Mouse (Mus musculus): ENCODE data around the gene Il17a. TPM values are rescaled to one million over a fixed set of nuclear protein-coding genes. Genes with fewer than 3 reads are reported as not detected.

Gene Il17a
- total RNA-seq (2014; fragmentation: Nextera tagmentation) (not detected in 2 replicates), total RNA-seq (2017) (not detected in 2 replicates), polyA plus RNA-seq (2012) (not detected in 2 replicates)

GRCm38 (mm10) chr1:20730903-20731302 is at the start of gene Il17a:
Gene Il17a (plus strand): TSS chr1:20730905.
- Histone ChIP-seq H3K27me3 (ENCODE audit: insufficient read depth, low read length) (peaks cover 5% of the 10 kb centered on the region), H3K36me3 (replicated peaks) (no peaks in the 10 kb centered on the region), H3K4me1 (ENCODE audit: insufficient read depth, low read depth, low read length) (no peaks in the 10 kb centered on the region), H3K9me3 (replicated peaks) (no peaks in the 10 kb centered on the region), H3K4me3 (ENCODE audit: low read depth, low read length) (no peak within 1 kb of the TSS)
- TF ChIP-seq GATA1 (IDR thresholded peaks at IDR 0.05; ENCODE audit: borderline replicate concordance, low read length) (no peak), POLR2AphosphoS5 (IDR thresholded peaks at IDR 0.05; ENCODE audit: insufficient replicate concordance, low read depth, low read length) (no peak), TAL1 (conservative IDR thresholded peaks at IDR 0.05; ENCODE audit: low read depth, low read length) (no peak), CTCF (IDR thresholded peaks at IDR 0.05; ENCODE audit: low read depth, low read length) (no peak), GATA2 (IDR thresholded peaks at IDR 0.05; ENCODE audit: borderline replicate concordance, low read depth, low read length) (no peak)
- DNase-seq (ENCODE audit: low spot score) = no peak
- no peak for ATAC-seq (ENCODE audit: extremely low read depth, insufficient number of reproducible peaks, low FRiP score, poor library complexity, severe bottlenecking)

GRCm38 (mm10) chr1:20682849-20683248 is 47.9 kb upstream of the Il17a start:
- TF ChIP-seq GATA2 (IDR thresholded peaks at IDR 0.05; ENCODE audit: borderline replicate concordance, low read depth, low read length) = no peak
- TF ChIP-seq GATA1 (IDR thresholded peaks at IDR 0.05; ENCODE audit: borderline replicate concordance, low read length) = no peak
- TF ChIP-seq POLR2AphosphoS5 (IDR thresholded peaks at IDR 0.05; ENCODE audit: insufficient replicate concordance, low read depth, low read length) = no peak
- DNase-seq (ENCODE audit: low spot score) = no peak
- Histone ChIP-seq H3K27me3 (ENCODE audit: insufficient read depth, low read length) (no peaks in the 10 kb centered on the region), H3K4me1 (ENCODE audit: insufficient read depth, low read depth, low read length) (no peaks in the 10 kb centered on the region), H3K4me3 (ENCODE audit: low read depth, low read length) (no peak overlapping the region), H3K9me3 (replicated peaks) (no peaks in the 10 kb centered on the region), H3K36me3 (replicated peaks) (no peaks in the 10 kb centered on the region)
- ATAC-seq (ENCODE audit: extremely low read depth, insufficient number of reproducible peaks, low FRiP score, poor library complexity, severe bottlenecking) = no peak

DNA sequence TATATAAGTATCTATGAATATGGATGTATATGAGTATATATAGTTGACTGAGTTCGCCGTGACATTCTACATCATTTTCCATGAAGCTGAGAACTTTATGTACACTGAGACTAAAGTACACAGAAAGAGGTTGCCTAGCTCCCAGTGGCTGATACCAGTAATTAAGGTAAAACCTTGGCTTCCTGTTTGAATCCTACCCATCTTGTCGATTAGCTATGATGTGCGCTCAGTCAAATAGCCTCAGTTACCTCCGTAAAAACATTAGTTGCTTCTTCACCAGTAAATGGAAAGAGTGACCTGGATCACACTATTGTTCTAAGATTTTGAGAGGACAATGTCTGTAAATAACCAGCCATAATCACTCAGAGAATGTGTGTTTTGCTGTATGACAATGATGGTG is 47.3 kb upstream of the Il17a start:
- H3K9me3 ChIP-seq (replicated peaks) = no peaks in the 10 kb centered on the region
- no peaks in the 10 kb centered on the region for H3K4me1 ChIP-seq (ENCODE audit: insufficient read depth, low read depth, low read length)
- H3K36me3 ChIP-seq (replicated peaks) = no peaks in the 10 kb centered on the region
- DNase-seq (ENCODE audit: low spot score) = no peak
- no peaks in the 10 kb centered on the region for H3K27me3 ChIP-seq (ENCODE audit: insufficient read depth, low read length)
- no peak for ATAC-seq (ENCODE audit: extremely low read depth, insufficient number of reproducible peaks, low FRiP score, poor library complexity, severe bottlenecking)
- no peak overlapping the region for H3K4me3 ChIP-seq (ENCODE audit: low read depth, low read length)
- TF ChIP-seq GATA2 (IDR thresholded peaks at IDR 0.05; ENCODE audit: borderline replicate concordance, low read depth, low read length) (no peak), TAL1 (conservative IDR thresholded peaks at IDR 0.05; ENCODE audit: low read depth, low read length) (no peak), POLR2AphosphoS5 (IDR thresholded peaks at IDR 0.05; ENCODE audit: insufficient replicate concordance, low read depth, low read length) (no peak), CTCF (IDR thresholded peaks at IDR 0.05; ENCODE audit: low read depth, low read length) (no peak), GATA1 (IDR thresholded peaks at IDR 0.05; ENCODE audit: borderline replicate concordance, low read length) (no peak)

- H3K27me3 ChIP-seq (ENCODE audit: insufficient read depth, low read length) = no peaks in the 10 kb centered on the region
- no peak for ATAC-seq (ENCODE audit: extremely low read depth, insufficient number of reproducible peaks, low FRiP score, poor library complexity, severe bottlenecking)
Observed at GRCm38 (mm10) chr1:20683853-20684252, 46.9 kb upstream of the Il17a start.

DNA sequence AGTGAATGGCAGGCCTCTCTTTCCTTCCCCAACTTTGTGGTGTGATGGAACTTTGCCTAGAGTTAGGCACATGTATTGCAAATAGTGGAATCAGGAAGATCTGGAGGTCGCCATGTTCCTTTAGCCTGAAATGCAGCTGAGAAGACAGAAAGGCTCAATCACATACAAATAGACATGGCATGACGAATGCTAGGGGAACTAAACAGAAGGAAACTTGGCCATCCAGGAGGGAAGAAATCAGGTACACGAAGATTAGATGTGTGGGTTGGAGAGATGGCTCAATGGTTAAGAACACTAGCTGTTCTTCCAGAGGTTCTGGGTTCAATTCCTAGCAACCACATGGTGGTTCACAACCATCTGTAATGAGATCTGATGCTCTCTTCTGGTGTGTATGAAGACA is 46.3 kb upstream of the Il17a start:
- DNase-seq (ENCODE audit: low spot score) (no peak), ATAC-seq (ENCODE audit: extremely low read depth, insufficient number of reproducible peaks, low FRiP score, poor library complexity, severe bottlenecking) (no peak)
- no peaks in the 10 kb centered on the region for H3K9me3 ChIP-seq (replicated peaks)
- H3K36me3 ChIP-seq (replicated peaks) = no peaks in the 10 kb centered on the region
- H3K4me1 ChIP-seq (ENCODE audit: insufficient read depth, low read depth, low read length) = no peaks in the 10 kb centered on the region
- TF ChIP-seq GATA1 (IDR thresholded peaks at IDR 0.05; ENCODE audit: borderline replicate concordance, low read length) (no peak), TAL1 (conservative IDR thresholded peaks at IDR 0.05; ENCODE audit: low read depth, low read length) (no peak), CTCF (IDR thresholded peaks at IDR 0.05; ENCODE audit: low read depth, low read length) (no peak), GATA2 (IDR thresholded peaks at IDR 0.05; ENCODE audit: borderline replicate concordance, low read depth, low read length) (no peak), POLR2AphosphoS5 (IDR thresholded peaks at IDR 0.05; ENCODE audit: insufficient replicate concordance, low read depth, low read length) (no peak)
- H3K27me3 ChIP-seq (ENCODE audit: insufficient read depth, low read length) = no peaks in the 10 kb centered on the region
- no peak overlapping the region for H3K4me3 ChIP-seq (ENCODE audit: low read depth, low read length)

More at GRCm38 (mm10) chr1:20683853-20684252, 46.9 kb upstream of the Il17a start:
- H3K9me3 ChIP-seq (replicated peaks) = no peaks in the 10 kb centered on the region
- no peaks in the 10 kb centered on the region for H3K36me3 ChIP-seq (replicated peaks)
- H3K4me3 ChIP-seq (ENCODE audit: low read depth, low read length) = no peak overlapping the region
- no peaks in the 10 kb centered on the region for H3K4me1 ChIP-seq (ENCODE audit: insufficient read depth, low read depth, low read length)
- TF ChIP-seq GATA1 (IDR thresholded peaks at IDR 0.05; ENCODE audit: borderline replicate concordance, low read length) (no peak), POLR2AphosphoS5 (IDR thresholded peaks at IDR 0.05; ENCODE audit: insufficient replicate concordance, low read depth, low read length) (no peak), TAL1 (conservative IDR thresholded peaks at IDR 0.05; ENCODE audit: low read depth, low read length) (no peak), CTCF (IDR thresholded peaks at IDR 0.05; ENCODE audit: low read depth, low read length) (no peak), GATA2 (IDR thresholded peaks at IDR 0.05; ENCODE audit: borderline replicate concordance, low read depth, low read length) (no peak)
- DNase-seq (ENCODE audit: low spot score) = no peak

DNA sequence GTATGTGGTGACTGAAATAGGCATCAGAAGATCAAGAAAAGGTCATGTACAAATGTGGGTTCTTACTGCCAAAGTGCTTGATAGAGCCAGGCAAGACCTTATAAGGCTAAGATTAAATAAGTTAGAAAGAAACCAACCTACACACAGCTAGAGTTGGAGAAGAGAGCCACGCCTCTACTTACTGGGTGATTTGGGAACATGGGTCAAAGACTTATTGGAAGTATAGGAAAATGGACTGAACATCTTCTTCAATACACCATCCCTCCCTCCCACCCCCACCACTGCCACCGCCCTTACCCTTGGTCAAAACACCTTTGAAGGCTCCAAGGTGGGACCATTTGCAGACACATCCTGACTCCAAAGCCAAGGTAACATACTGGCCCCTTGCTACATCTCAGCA is 45.3 kb upstream of the Il17a start:
- Histone ChIP-seq H3K4me3 (ENCODE audit: low read depth, low read length) (no peak overlapping the region), H3K4me1 (ENCODE audit: insufficient read depth, low read depth, low read length) (no peaks in the 10 kb centered on the region), H3K36me3 (replicated peaks) (no peaks in the 10 kb centered on the region), H3K9me3 (replicated peaks) (no peaks in the 10 kb centered on the region), H3K27me3 (ENCODE audit: insufficient read depth, low read length) (no peaks in the 10 kb centered on the region)
- TF ChIP-seq TAL1 (conservative IDR thresholded peaks at IDR 0.05; ENCODE audit: low read depth, low read length) (no peak), CTCF (IDR thresholded peaks at IDR 0.05; ENCODE audit: low read depth, low read length) (no peak), POLR2AphosphoS5 (IDR thresholded peaks at IDR 0.05; ENCODE audit: insufficient replicate concordance, low read depth, low read length) (no peak), GATA1 (IDR thresholded peaks at IDR 0.05; ENCODE audit: borderline replicate concordance, low read length) (no peak), GATA2 (IDR thresholded peaks at IDR 0.05; ENCODE audit: borderline replicate concordance, low read depth, low read length) (no peak)
- DNase-seq (ENCODE audit: low spot score) (no peak), ATAC-seq (ENCODE audit: extremely low read depth, insufficient number of reproducible peaks, low FRiP score, poor library complexity, severe bottlenecking) (no peak)
